Mouse (Mus musculus) hematopoietic stem cell, adult 5-6 weeks (primary cell): Measurements from ENCODE around the gene Zfyve28. TPM values are rescaled to one million over a fixed set of nuclear protein-coding genes. Genes with fewer than 3 reads are reported as not detected.

Experiments used
- ATAC-seq, 2 experiments: fragments of 125-278 bp in 1 of 2; replicated peaks in 1 of 2; 2 replicates each; pipeline ENCODE4 v1.8.0; 2016 to 2017; ENCODE audit warnings: inconsistent platforms in 2 of 2, mild to moderate bottlenecking in 2 of 2, moderate number of reproducible peaks in 2 of 2, low read depth in 1 of 2, moderate TSS enrichment in 1 of 2; ENCODE audit not compliant: low FRiP score in 2 of 2, poor library complexity in 2 of 2, severe bottlenecking in 2 of 2, insufficient read depth in 1 of 2, low TSS enrichment in 1 of 2
- total RNA-seq: library from RNA; stranded (forward); fragments of 172-1452, 232-1000 nt; gene quantifications from 2 replicates; pipeline ENCODE4 v1.2.3, GENCODE M21; 2017

Zfyve28 gene
- total RNA-seq, 1 experiment from 2014 or later, result 1.2 TPM

DNA sequence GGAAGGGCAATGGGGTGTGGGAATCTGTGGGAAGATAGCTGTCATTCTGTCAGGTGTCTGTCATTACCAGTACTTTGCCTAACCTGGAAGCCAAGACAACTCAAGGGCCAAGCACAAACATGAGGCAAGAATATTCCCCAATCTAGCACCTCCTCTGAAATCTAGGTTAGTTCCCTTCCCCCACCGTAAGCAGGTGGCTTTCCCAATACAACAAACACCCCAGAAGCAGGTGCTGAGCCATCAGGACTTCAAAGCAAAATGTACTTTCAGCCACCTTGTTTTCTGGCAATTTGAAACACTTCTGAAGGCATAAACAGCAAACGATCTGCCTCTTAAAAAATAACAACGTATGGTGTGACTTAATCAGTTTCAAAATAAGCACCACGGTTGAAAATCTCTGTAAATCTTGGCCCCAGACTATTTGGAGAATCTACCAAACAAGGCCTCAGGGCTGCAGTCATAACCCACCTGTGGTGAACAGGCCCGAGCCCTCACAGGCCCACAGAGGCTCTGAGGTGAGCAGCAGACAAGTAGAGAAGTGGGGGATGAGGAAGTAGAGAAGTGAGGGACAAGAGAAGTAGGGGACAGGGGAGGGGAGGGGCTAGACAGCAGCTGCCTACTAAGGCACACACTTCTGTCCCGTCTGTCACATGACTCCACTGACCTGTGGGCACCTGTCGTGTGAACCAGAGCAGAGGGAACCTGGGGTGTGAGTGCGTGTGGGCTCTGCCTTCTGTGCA, 55.6 kb downstream of the Zfyve28 start:
- peak in 1 of 2 experiments; percentile 36; a peak in 1 of 4 replicates for ATAC-seq

DNA sequence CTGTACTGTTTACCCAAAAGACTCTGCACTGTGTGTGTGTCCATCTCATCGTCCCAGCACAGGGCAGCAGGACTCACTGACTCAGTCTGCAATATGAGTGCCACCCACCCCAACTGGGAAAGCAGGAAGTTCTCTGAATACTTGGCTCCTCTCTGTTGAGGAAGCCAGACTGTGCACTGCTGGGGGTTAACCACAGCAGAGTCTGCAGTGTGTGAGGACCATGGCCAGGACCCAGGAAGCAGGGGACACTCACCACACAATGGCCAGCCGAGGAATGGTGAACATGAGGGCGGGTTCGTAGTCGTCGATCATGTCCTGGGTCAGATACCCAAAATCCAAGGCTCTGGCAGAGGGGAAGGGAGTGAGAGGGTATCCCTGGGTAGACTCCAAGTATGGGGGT, 56.3 kb downstream of the Zfyve28 start:
- peak; percentile 27 to 48; a peak in 1 of 4 replicates for ATAC-seq

DNA sequence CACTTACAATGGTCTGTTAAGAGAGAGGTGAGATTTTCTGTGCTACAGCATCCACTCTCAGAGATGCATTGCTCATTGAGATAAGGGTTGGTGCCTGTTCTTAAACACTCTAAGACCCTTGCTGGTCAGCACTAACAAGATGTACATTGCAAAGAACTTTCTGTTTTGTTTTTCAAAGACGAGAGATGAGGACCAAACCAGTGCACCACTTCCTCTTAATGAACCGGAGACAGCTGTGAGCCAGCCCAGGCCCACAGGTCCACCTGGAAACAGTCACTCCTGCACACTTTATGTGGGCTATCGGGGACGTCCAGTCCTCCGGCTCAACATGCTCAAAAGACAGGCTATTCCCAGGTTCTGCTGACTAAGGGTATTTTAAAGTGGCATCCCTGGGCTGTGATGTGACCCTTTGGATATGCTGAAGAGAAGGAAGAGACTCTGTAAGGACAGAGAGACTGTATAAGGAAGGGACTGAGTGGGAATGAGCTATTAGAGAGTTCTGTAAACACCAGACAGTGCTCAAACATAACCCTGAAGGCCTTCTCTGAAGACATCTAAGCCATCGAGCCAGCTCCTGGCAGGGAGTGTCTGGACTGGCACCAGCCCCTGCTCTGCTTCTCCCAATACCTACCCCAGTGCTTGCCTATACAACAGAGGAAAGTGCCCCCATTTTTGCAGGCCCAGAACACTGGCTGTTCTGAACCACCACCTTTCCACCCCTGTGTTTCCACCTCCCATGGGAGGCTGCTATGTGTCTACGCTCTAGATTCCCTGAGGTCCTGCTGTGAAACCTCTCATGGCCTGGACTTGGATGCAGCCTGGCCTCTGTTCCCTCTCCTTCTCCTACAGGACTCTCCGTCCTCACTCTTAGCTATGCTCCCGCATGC, 57.4 kb downstream of the Zfyve28 start:
- peak; percentile 44 to 47; a peak in 2 of 4 replicates for ATAC-seq

DNA sequence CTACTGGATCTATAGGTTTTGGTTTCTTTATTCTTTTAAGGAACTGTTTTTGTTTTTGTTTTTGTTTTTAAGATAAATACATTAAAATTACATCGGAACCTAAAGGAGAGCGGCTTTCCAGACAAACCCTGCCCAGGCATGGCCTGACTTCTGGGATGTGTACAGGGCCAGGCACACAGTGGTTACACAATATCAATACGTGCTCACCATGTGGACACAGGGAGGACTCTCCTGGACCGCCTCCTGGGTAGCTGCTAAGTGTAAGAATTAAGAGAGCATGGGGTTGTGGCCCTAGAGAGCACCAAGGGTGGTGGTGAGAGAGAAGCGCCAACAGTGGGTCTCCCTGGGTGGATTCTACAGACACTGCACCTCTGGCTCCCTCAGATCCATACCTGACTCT, 58.7 kb downstream of the Zfyve28 start:
- ATAC-seq, result no peak

DNA sequence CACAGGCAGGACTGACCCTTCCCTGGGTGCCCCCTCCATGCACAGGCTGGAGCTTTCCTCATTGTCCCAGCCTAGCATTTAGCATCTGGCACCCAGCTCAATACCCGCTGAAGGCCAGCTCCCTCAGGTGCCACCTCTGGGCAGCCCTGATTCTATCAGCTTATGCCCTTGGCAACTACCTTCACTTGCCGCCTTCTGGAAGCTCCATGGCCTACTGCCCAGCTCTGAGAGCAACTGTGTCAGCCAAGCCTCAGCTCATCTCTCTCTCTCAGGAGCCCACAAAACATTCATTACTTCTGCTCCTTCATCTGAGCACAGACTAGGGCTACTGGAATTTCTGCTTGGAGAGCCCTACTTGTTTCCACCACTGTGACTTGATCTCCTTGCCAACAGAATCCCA, 62.7 kb downstream of the Zfyve28 start:
- no peak for ATAC-seq

DNA sequence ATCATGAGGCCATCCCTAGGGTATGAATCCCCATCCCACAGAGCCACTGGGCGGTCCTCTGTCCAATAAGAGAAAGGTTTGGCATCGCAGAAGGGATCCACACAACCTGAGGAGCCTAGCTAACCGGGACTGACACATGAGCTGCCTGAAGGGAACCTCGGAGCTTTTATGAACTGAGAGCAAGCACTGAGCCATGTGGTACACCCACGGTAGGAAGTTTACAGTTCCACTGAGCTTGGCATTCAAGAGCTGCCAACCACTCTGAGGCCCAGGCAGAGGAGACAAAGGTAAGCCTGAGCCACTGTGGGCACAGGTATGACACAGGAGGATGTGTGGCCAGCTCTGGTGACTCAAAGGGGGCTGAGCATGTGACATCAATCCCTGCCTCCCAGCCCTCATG, 63.7 kb downstream of the Zfyve28 start:
- ATAC-seq, result no peak

DNA sequence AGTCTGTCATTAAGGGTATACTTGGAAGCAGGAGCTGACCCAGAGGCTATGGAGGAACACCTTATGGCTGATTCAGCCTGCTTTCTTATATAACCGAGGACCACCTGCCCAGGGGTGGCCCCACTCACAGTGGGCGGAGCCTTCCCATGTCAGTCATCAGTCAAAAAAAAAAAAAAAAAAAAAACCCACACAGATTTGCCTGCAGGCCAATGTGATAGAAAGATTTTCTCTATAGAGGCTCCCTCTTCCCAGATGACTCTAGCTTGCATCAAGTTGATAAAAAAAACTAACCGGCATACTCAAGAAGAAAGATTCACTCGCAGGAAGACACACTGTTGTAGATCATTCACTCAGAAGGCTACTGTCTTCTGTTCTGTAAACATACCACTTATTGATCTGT, 68.2 kb downstream of the Zfyve28 start:
- ATAC-seq, result no peak

DNA sequence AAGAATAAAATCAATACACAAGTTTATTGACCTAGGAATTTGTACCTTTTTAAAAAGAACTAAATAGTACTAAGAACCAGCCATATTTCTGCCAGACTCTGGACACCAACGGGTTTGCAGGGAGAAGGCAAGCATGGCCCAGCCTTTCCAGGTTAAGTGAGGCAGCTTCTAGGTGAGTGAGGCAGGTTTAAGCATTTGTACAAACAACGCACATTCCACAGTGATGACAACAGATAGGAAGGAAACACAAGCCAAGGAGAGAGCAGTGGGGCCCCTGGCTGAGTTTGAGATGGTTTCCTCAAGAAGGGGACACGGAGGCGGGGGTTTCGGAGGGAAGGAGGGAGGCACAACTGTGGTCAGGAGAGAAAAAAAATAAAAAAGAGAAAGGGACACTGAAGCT, 69.6 kb downstream of the Zfyve28 start:
- ATAC-seq, result no peak

DNA sequence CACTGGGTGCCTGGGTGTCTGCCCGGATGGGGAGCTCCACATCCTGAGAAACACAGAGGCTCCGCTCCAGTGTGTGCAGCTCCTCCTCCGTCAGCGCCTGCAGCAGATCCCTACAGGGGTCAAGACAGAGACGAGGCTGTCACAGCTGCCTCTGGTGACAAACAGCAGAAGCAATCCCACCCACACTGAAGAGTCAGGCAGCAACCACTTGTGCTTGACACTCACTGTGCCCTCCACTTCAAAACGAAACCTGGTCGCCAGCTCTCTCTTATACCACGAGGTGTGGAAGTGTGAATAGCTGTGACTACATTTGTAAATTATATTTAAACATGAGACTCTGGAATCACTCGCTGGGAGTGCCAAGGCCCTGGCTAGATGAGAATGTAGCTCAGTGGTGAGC, 70.5 kb downstream of the Zfyve28 start:
- ATAC-seq, result no peak

DNA sequence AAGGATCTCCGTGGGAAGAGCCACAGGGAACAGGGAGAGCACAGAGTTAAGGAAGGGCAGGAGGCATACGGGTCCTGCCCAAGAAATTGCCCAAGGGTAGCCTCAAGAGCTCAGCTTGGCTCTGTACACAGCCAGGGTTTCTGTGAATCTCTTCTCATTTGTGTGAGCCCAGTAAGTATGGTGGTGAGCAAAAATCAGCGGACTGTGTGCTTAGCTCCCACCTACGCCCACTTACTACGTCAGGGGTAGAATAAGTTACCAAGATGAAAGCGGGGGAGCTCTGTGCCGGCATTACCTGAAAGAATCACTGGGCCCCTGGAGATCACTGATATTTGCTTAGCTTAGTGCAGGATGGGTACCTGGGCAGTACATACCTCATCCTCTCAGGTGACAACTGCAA, 72.2 kb downstream of the Zfyve28 start:
- ATAC-seq, result no peak

DNA sequence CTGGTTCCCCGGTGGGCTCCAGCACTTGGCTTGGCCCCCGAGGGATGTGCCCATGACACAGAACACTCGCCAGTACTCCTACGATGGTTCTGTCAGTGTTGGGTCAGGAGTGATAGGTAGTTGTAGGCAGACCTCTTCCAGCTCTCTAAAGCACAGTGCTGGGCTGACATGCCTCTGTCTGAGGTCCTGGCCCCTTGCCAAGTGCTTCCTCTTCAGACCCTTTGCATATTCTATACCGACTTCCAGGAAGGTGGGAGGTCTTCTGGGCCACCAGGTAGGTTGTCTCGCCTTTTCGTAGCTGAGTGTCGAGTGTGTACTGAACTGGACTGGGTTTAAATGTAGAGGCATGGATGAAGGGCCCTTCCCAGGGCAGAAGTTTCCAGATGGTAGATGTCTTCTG, 74.6 kb downstream of the Zfyve28 start:
- no peak for ATAC-seq

DNA sequence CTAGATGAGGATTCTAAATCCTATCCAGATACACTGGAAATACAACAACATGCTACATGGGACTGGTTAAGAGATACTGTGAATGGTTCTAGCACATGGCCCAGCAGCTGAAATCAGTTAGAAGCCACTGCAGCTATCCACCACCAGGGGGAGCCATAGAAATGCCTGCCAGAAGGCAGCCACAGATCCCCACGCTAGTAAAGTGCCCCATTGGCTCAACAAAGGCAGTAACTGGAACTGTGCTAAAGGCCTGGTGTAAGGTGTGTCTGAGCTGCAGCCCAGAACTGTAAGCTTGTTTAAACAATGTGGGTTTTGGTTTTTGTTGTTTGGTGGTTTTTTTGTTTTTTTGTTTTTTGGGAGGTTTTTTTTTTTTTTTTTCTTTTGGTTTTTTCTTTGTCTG, 78.0 kb downstream of the Zfyve28 start:
- peak; percentile 87 to 95 for ATAC-seq

DNA sequence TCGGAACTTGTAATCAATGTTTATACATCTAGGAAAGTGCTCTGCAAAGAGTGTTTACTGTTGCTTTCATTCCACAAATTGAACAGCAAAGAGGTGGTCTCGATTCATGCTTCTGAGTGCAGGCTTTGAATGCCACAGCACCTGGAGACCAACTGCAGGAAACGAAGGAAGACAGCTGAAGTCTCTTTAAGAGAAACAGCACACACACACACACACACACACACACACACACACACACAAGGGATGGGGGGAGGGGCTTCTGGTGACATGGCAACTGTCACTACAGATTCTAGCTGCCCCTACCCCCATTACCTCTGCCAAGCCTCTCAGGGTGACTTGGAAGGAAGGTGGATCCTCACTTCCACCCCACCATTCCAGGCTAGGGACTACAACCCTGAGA, 80.7 kb downstream of the Zfyve28 start:
- no peak for ATAC-seq

DNA sequence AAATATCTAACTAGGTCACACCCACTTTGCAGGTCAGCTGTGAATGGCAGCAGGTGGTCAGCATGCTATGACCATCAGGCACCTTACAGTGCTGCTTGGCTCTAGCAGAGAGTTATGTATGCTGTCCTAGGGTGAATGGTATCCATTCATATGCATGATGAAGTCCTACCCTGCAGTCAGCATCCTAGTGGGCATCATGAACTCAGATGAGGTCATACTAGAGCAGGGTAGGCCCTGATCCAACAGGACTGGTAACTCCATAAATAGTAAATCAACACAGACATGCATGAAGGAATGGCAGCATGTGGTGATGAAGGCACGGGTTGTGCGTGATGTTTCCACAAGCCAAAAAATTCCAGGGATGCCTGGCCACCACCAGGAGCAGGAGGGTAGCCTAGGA, 82.5 kb downstream of the Zfyve28 start:
- no peak for ATAC-seq

DNA sequence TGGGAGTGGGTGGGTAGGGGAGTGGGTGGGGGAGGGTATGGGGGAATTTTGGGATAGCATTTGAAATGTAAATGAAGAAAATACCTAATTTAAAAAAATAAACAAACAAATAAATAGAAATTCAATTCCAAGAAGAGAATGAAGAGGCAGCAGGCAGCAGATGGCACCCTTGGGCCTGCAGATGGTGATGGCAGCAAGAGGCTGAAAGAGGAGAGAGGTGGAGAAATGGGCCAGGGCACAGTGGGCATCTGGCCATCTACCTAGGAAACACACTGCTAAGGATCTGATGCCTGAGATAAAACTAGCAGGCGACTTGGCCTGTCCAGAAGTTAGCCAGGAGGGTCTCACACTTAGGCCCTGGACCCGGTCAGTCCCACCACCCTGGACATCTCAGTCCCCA, 83.3 kb downstream of the Zfyve28 start:
- no peak for ATAC-seq

DNA sequence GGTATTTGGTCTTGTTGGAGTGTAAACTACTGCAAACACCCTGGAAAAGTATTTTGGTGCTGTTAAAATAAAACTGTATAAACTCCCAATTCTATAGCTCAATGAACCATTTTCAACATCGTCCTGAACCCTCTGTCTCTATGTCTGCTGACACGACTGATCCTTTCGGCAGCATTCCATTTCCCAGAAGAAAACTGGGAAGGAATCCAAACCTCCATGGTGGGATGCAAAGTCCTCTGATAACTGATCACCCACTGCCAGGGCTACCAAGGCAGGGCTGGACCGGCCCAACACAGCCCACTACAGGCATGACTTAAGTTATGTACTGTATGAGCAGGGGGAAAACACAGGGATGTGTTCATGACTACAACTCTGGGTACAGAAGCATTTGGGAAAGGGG, 86.2 kb downstream of the Zfyve28 start:
- no peak for ATAC-seq

DNA sequence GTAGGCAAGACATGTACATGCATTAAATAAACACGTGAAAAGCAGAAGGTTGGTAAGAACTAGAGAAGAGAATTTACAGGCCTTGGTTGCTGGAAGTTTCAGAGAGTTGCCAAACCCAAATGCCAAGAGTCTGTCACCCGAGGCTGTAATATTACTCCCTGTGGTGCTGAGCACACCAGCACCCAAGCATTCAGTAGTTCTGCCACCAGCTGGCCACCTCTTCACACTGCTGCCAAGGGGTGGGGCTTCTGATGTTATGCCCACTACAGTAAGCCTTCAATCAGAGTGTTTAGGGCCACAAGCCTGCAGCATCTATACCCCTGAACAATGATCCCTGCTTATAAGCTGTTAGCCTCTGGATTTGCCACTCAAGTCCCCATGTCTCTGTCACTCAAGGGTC, 86.9 kb downstream of the Zfyve28 start:
- ATAC-seq, result peak; percentile 59 to 60; a peak in 2 of 4 replicates

DNA sequence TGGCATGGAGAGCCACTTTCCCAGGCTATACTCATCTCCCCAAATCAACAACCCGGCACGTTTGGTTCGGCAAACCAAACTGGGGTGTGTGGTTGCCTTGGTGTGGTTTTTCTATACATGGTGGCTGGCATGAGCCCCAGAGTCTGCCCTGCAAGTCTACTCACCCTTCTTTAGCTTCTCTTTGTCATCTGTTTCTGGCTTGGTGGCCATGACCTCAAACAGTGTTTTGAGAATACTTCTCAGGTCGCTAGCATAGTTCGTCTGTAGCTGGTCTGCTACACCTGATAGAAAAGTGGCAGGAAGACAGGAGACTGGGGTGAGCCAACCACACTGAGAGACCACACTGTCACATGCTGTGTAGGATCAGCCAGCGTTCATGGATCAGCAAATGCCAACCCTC, 89.6 kb downstream of the Zfyve28 start:
- ATAC-seq, result no peak
